Mouse (Mus musculus) left cerebral cortex, postnatal 4 days (tissue): Measurements from ENCODE around the gene Sec24a. TPM values are rescaled to one million over a fixed set of nuclear protein-coding genes. Genes with fewer than 3 reads are reported as not detected.

Source experiments
- DNase-seq: peaks from one replicate; pipeline ENCODE4 v3.0.0-alpha.2; 2022
- intact Hi-C: fragments of 180-260 bp; cut with DNase I; formaldehyde crosslinking; loops from one replicate; pipeline ENCODE4 v1.15.1; 2025
- total RNA-seq, 2 experiments: library from RNA; stranded (reverse); gene quantifications; 2 replicates each; pipeline ENCODE4 v1.2.3; 2021

Sec24a gene
- total RNA-seq, 2 experiments from 2014 or later: 28.6 to 32.2 TPM

DNA sequence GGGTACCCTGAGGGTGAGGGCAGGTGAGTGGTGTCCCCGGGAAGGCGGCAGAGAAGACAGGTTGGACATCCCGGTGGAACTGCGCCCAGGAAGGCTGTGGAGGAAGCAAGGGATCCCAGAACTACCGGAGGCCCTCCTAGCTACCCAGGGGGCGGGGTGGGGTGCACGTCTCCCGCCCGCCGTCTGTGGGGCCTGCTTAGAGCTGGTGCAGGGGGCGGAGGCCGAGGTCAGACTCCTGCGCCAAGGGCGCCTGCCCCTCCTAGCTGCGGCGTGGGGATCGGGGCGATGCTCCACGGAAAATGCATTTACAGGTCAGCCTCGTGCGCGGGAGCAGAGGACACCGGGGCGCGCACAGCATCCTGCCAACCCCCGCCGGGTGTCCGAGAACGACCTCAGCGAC is 113.2 kb downstream of the Sec24a start:
- intact Hi-C loops: loop anchor here (5.0 kb wide), 1 partner anchor 37 kb away; the partner anchor contains the start of gene 0610009B22Rik

DNA sequence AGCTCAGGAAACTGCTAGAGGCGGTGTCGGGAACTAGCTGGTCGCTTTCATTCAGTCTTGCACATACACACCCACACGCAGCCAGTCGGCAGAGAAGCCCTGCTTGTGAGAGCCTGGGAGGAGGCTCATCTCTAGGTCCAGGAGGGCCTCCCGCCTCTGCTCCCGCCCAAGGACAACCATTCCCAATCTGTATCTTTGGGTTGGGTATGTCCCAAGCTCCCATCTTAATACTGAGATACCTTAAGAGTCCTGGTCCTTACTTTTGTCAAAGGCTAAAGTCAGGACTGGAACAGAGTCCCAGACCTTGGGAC is 113.6 kb downstream of the Sec24a start:
- no peak for DNase-seq
- intact Hi-C loops: loop anchor here (5.0 kb wide), 1 partner anchor 37 kb away; the partner anchor contains the start of gene 0610009B22Rik

More for the DNA sequence above, 113.2 kb downstream of the Sec24a start:
- DNase-seq: no peak

DNA sequence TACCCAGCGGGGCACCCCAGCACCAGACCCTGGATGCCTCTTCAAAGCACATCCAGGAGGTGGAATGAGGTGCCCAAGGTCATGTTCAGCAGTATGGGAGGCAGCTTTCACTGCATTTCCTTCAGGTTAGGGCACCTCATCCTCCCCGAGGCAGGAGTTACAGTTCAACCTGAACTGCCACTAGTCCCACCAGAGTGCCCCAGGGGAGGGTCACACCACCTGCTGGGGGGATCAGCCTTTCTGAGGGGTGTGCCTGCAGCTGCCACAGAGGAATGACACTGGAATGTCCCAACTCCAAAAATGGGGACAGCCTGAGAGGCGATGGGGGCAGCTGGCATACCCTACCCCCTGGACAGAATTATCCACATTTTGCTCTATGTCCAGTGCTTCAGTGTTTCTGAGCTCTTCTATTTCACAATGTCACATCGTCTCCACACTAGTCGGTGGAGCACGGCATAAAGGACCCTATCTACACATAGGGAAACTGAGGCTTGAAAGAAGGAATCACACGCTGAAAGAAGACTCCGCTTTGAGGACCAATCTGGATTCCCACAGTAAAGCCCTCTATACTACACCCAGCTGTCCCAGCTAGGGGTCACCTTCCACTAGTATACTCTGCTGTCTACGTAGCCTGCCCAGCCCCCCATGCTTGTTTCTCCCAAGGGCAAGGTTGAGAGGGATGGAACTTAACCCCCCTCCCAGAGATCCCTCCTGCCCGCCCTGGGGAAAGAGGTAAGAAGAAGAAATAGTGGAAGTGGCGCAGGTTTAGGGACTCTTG is 114.1 kb downstream of the Sec24a start:
- no peak for DNase-seq
- intact Hi-C loops: no loop called here

DNA sequence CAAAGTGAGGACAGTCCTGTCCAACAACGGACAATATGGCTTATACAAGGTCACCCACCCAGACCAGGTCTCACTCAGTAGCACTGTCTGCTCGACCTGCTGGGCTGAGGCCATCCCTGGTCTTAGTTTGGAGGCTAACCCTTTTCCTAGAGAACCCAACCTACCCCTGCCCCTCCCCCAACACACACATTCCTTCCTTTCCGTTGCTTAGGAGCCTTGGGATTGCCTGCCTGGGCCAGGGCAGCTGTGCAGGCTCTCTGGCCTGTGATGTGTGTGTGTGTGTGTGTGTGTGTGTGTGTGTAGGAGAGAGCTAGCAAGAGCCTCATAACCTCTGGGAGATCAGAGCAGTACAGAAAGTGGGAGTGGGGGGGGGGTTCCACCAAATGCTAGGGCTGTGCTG is 114.9 kb downstream of the Sec24a start:
- intact Hi-C loops: no loop called here
- DNase-seq: peak; percentile 30

DNA sequence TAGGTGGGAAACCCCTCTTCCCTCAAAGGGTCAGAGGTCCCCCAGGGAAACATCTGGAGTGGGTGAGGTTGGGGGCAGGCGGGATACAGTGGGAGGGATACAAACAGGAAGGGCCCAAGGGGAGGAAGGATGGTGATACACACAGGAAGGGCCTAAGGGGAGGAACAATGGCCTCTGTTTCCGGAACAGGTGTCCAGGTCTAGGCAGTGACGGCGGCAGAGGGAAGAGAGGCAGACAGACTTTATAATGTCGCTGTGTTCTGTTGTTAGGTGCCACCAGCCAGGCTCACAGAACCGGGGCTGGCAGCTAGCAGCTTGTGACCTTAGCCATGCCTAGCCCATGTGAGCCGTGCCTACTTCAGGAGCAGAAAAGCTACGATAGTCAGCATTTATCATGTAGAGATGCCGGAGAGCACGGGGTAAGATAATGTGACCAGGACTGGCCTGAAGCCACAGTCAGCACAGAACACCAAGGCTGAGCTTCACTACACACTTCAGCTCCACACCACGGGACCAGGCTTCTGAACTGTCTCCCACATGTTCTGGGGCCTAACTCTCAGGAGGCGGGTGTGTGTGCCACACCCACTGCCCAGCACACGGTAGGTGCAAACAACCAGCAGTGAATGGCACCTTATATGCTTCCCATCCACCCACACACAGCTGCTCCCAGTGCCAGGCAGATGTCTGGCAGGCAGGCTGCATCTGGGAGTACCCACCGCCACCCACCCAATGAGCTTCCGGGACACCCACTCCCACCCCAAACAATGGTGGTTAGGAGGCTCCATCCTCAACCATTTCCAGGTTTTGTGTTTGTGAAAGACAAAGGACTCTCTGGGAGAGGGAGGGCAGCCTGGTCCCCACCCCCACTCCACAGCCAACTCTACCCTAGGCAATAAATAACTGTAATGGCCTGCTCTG is 116.4 kb downstream of the Sec24a start:
- DNase-seq: no peak
- intact Hi-C loops: no loop called here

DNA sequence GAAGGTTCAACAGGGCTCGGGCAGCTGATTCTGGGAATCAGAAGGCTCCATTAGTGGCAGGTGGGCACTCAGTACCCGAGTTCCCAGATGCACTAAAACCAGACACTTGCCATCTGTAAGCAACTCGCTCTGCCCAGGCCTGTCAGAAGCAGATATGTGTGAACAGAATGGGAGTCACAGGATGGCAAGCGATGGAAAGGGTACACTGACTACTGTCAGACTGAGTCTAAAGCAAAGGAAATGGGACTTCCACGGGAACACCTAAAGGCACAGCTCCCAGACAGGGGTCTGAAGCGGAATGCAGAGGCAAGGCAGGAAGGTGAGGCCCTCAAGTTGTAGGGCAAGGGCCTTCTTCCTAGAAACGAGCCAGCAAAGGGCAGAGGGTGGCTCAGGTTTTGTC is 117.2 kb downstream of the Sec24a start:
- intact Hi-C loops: no loop called here

DNA sequence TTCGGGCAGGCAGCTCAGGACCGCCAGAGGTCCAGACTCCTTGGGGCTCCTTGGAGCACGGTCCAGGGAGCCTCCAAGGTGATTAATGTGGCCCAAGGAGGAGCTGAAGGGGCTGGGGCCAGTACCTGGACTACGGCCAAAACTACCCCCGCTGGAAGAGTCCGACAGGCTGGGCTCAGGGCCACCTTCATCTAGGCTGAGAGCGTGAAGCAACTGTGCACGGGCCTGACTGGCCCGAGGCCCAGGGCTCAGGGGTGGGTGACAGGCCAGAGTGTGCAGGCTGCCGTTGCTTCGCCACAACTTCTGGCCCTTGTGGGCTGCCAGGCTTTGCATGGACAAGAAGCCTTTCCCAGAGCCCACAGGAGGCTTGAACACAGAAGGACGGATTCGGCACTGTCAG is 118.1 kb downstream of the Sec24a start:
- intact Hi-C loops: no loop called here
- DNase-seq: peak; percentile 90

More for the DNA sequence above, 117.2 kb downstream of the Sec24a start:
- peak; percentile 38 for DNase-seq

DNA sequence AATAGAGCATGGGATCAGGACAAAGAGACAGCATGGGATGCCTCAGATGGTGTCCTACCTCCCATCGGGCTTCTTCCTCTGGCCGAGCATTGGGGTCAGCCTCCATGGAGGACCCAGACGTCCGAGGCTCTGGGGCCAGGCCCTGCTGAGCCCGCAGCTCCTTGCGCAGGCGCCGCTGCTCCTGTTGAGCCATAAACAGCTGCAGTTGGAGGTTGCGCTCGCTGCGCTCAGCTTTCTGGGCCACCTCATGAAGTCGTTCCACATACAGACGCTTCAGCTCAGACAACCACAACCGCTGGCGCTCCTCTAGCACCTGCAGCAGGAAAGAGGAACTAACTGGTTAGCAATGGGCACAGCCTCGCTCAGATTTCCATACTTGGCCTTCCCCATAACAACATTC is 119.2 kb downstream of the Sec24a start:
- intact Hi-C loops: no loop called here

DNA sequence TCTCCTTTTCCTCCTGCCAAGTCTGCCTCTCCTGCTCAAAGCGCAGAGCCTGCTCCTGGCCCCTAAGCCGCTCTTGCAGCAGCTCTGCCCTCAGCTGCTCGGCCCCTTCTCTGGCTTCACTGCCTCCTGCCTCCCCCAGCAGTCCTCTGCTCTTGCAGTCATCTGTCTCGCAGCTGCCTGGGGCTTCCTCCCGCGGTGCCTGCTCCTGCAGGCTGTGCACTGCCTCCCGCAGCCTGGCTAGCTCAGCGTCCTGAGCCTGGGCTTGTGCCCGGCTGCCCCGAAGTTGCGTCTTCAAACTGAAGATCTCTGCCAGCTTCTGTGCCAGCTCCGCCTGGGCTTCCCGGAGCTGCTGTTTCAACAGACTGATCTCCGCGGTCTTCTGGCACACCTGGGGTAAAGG is 119.7 kb downstream of the Sec24a start:
- DNase-seq: peak; percentile 89
- intact Hi-C loops: no loop called here

More for the DNA sequence above, 119.2 kb downstream of the Sec24a start:
- peak; percentile 24 for DNase-seq

DNA sequence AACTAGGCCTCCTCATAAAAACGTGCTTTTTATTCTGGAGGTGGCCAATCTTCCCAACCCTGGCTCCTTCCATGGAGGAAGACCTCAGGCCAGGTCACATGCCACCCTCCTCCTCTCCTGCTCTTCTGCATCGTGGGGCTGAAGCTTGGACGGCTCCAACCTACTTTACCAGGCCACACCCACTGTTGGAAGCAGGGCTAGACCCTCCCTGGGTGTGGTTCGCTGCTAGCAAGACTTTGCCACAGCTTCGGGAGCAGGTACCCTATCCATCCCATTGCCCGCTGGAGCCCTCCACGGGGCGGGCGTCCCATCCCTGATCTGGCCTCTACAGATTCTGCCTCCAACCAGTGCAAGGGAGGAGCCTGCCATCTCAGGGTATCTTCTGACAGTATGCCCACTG is 120.2 kb downstream of the Sec24a start:
- intact Hi-C loops: no loop called here
- no peak for DNase-seq

Other genes with a start within 250 kb of the Sec24a start
- gene Phykpl, start 178.9 kb downstream of the Sec24a start, total RNA-seq: 1 to 10 TPM; 7.6 to 8.1 TPM
- 100 to 1,000 TPM; 339 to 358 TPM for gene Hnrnpab, start 156.8 kb downstream of the Sec24a start, total RNA-seq
- gene Nhp2, start 143.9 kb downstream of the Sec24a start, total RNA-seq: 10 to 100 TPM; 60.2 to 60.4 TPM
- gene Rmnd5b, start 127.7 kb downstream of the Sec24a start, total RNA-seq: 10 to 100 TPM; 41.4 to 47.5 TPM
- gene N4bp3, start 112.8 kb downstream of the Sec24a start, total RNA-seq: 10 to 100 TPM; 15.1 to 16.0 TPM
- gene D930048N14Rik, start 112.7 kb downstream of the Sec24a start, total RNA-seq: 1 to 10 TPM; 1.1 to 1.2 TPM
- gene 0610009B22Rik, start 74.8 kb downstream of the Sec24a start, total RNA-seq: 10 to 100 TPM; 25.8 to 27.1 TPM
- gene Sar1b, start 53 bp upstream of the Sec24a start, total RNA-seq: 10 to 100 TPM; 74.6 to 84.8 TPM
- gene Jade2, start 94.0 kb upstream of the Sec24a start, total RNA-seq: 1 to 10 TPM; 2.5 to 3.0 TPM
- gene Cdkn2aipnl, start 204.0 kb upstream of the Sec24a start, total RNA-seq: 10 to 100 TPM; 52.8 to 53.3 TPM
- 100 to 1,000 TPM; 122 to 133 TPM for gene Ube2b, start 237.1 kb upstream of the Sec24a start, total RNA-seq
- gene Cdkl3, start 240.6 kb upstream of the Sec24a start, total RNA-seq: 10 to 100 TPM; 32.4 to 32.6 TPM